Mouse (Mus musculus): ENCODE data around the gene Wdr24.
A peak's percentile ranks its signal among the peaks of the same experiment; 100 is the strongest.
"Not testable (repeated sequence)": the region's sequence is repeated elsewhere in the genome, so short reads cannot be mapped to it uniquely, and the experiment has no call there.

Gene Wdr24

DNA sequence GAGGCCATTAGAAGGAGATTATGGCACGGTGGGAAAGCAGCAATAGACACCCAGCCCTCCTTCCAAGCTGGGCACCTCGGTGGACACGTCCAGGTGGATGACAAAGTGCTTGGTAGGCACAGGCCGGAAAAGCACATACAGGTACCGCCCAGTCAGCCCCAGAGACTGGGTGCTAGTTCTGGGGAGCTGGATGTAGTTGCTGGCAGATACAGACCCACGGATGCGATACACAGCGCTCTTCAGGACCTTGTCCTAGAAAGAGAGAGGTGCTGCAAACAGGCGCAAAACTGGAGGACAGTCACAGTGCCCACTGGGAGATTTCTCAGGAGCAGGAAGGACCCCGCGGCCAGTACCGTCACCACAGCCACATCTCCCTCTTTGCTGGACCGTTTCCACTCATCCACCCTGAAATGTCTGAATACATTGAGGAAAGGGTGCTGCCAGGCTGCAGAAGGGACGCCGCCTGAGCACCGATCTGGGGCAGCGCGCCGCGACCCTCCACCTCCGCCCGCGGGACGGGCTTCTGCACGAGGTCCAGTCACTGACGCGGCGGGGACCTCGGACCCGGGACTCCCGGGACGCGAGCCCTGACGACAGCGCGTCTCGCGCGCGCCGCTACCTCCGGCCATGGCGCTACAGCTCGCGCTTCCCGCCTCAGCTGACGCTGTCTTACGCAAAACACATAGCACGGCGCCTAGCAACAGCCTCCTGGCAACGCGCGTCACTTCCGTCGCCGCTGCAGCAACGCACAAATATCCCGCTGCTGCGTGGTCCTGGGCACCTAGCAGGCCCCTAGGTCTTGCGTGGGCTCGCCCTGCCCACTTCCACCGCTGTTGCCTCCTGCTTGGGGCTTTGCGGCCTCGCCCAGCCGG, 37.6 kb downstream of the Wdr24 start, which contains the start of gene Wdr90:
TSS of gene Wdr90 (minus strand) at position 670 of the 872 bp plus-strand sequence.
- peak; percentile 87 for DNase-seq (ENCODE audit: low spot score)

- no peak for DNase-seq (ENCODE audit: low spot score)
These were observed 38.5 kb downstream of the Wdr24 start for GRCm38 (mm10) chr17:25861704-25862612.

- DNase-seq (ENCODE audit: low spot score), result no peak
These were observed 40.3 kb downstream of the Wdr24 start for GRCm38 (mm10) chr17:25863681-25864080.

- DNase-seq (ENCODE audit: low spot score), result no peak
These were observed 40.9 kb downstream of the Wdr24 start for GRCm38 (mm10) chr17:25864311-25864710.

DNA sequence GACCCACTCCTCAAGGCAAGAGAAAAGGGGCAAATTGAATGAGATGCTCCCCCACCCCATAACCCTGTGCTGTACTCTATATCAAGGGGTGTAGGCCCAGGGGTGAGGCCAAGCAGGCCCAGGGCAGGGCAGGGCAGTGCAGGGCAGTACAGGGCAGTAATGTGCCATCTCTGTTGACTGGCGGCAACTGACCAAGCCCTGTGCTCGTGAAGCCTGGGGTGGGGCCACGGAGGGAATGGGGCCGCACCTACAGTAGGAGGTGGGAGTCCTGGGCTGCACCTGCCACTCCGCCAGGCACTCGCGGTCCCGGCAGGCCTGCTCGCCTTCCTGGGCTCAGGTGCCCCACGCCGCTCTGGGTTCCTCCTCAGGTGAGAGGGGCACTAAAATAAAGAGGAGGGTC, 41.9 kb downstream of the Wdr24 start:
- DNase-seq (ENCODE audit: low spot score), result no peak

DNA sequence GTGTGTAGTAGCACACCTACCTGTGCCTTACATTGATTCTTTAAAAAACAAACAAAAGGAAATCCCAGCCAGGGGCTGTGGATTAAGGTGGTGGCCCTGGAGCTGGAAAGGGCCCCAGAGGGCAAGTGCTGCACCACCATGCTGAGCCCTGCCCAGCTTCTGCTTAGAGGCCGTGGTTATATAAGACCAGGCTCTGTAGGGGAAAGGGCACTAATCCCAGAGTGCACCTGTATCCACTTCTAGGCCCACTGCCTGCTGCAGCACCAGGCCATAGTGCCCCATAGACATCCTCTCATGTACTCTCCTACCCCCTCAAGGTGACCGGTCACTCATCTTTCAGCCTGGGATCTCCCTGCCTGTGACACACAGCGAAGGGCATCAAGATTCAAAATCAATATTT, 42.7 kb downstream of the Wdr24 start:
- DNase-seq (ENCODE audit: low spot score), result no peak

- no peak for DNase-seq (ENCODE audit: low spot score)
These were observed 44.0 kb downstream of the Wdr24 start for GRCm38 (mm10) chr17:25867509-25867835.

DNA sequence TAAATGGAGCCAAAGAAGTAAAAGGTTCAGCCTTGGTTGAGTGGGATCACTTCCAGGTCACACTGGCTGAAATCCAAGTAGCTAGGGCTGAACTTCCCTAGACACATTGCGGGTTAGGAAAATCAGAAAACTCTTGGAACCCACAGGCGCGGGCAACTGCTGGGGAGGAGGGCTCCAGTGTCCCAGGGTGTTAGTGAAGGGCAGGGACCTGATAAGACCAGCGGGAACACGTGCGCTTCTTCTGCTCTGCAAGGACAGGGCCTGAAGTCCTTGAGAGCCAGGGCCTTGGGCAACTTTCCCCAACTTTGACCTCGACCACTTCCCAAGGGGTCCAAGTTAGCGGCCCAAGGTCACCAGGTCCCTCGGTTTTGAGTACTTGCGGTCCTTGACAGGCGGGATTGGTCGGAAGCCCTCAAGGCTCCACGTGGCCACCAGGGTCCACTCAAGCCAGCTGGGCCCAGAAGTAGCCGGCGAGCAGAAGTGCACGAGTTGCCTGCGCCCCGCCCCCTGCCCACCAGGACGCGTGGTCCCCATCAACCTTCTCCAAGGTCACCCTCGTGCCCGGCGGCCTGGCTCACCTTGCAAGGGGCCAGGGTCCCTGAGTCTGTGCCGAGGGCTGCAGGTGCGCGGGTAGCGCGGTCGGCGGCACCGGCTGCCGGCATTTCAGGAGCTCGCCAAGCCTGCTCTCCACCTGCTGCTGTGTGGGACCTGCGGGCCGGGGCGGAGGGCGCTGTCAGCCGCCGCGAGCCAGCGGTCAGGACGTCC, 44.6 kb downstream of the Wdr24 start:
- DNase-seq (ENCODE audit: low spot score), result peak; percentile 37

- peak; percentile 65 for DNase-seq (ENCODE audit: low spot score)
These were observed 45.3 kb downstream of the Wdr24 start, which contains the start of gene Mcrip2 for GRCm38 (mm10) chr17:25868601-25869191. Gene Mcrip2, minus strand, starts transcription at chr17:25868764.

DNA sequence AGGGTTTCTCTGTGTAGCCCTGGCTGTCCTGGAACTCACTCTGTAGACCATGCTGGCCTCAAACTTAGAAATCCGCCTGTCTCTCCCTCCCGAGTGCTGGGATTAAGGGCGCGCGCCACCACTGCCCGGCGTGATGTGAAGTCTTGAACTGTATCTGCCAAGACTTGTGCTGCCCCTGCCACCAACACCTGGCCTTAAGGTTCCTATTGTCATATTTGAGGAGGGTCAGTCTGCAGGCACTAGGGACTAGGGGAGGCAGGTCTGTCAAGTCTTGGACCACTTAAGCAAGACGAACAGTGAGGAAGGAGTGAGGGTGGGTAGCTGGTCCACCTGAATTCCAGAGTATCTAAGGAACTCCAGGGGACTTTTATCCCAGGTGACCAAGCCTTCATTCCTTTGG, 46.1 kb downstream of the Wdr24 start:
- no peak for DNase-seq (ENCODE audit: low spot score)

- no peak for DNase-seq (ENCODE audit: low spot score)
These were observed 46.5 kb downstream of the Wdr24 start for GRCm38 (mm10) chr17:25869954-25870353.

DNA sequence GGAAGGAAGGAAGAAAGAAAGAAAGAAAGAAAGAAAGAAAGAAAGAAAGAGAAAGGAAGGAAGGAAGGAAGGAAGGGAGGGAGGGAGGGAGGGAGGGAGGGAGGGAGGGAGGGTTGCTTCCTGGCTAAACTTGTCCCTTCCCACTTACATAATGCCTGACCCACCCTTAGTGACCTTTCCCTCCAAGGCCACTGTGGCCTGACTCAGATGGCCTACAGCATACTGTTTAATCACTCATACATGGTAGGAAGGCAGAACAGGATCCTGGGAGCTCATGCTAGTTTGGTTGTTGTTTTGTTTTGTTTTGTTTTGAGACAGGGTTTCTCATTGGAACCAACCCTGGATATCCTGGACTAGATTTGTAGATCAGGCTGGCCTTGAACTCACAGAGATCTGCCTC, 48.1 kb downstream of the Wdr24 start:
- not testable (repeated sequence) for DNase-seq (ENCODE audit: low spot score)

DNA sequence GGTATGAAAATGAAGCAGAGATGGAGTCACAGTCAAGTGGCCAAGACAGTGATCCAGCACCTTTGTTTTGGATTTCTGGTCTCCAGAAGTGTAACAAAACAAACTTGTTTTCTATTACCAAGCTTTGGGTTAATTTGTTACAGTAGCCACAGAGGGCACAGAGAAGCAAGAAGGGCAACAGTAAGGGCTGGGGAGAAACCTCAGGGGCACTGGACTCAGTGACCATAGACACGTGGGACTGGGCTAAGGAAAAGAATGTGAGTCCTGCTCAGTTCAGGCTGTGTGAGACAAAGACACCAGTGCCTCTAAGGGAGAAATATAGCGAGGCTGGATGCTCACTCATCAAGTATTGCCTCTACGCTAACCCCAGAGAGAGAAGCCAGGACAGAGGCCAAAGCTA, 49.2 kb downstream of the Wdr24 start:
- DNase-seq (ENCODE audit: low spot score), result no peak

GRCm38 (mm10) chr17:25873405-25874147, 50.1 kb downstream of the Wdr24 start:
- DNase-seq (ENCODE audit: low spot score), result no peak

DNA sequence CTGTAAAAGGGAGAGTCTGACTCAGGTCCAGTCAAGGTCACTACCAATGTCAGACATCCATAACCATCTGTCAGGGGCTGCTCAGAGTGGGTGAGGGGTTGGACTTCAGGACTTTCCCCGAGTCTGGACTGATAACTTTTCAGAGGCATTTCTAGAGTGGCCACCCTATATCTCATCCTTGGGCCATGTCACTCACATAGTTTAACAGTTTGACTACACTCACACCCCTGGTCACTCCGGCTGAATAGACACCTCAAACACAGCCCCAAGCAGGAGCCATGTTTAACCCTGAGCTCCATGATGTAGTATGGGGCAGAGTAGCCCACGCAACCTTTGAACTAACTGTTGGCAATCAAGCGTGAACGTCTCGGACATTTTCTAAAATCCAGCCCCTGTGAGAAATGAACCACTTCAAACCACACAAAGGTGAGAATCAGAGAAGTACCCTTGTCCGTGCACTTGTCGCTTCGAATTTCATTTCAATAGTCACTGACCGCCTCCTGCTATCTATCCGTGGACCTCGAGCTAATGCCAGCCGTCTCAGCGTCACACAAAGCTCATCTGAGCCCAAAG, 50.8 kb downstream of the Wdr24 start:
- DNase-seq (ENCODE audit: low spot score), result no peak

DNA sequence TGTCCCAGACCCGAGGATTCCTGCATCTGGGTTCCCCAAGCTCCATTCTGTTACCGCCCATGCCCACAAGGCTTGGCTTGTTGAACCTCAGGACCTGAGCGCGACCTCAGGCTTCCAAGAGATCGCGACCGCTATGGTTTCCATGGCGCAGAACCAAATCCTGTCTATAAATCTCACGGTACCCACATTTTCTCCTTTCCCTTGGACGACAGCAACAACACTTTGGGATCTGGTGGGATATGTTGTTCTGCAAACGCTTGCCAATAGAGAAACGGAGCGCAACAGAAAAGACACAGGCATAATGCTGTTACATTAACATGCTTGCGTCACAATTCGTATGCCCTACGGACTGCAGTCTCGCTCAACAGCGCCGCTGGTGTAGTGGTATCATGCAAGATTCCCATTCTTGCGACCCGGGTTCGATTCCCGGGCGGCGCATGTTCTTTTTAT, 51.3 kb downstream of the Wdr24 start, which contains the start of gene Mettl26:
TSS of gene Mettl26 (plus strand) at position 354 of the 450 bp plus-strand sequence.
- peak; percentile 95 for DNase-seq (ENCODE audit: low spot score)

- DNase-seq (ENCODE audit: low spot score), result peak; percentile 79
These were observed 52.0 kb downstream of the Wdr24 start for GRCm38 (mm10) chr17:25875171-25876136.

DNA sequence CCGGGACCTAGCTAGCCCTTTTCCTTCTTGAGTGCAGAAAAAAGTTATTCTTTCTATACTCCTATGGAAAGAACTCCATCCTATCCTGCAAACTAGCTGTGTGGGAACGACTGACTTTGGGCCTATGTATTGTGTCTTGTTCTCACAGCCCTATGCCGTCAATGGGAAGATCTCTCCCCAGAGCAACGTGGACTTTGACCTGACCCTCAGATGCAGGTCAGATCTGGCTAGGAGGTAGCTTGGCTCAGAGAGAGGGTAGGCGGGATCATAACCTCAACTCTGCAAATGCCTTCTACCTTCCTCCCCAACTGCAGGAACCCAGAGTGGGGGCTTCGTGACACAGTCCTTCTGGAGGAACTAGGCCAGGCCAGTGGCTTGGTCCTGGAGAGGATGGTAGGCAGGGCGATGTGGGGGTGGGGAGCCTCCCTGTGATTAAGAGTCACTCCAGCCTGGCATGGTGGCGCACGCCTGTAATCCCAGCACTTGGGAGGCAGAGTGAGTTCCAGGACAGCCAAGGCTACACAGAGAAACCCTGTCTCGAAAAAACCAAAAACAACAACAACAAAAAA, 53.0 kb downstream of the Wdr24 start:
- no peak for DNase-seq (ENCODE audit: low spot score)

DNA sequence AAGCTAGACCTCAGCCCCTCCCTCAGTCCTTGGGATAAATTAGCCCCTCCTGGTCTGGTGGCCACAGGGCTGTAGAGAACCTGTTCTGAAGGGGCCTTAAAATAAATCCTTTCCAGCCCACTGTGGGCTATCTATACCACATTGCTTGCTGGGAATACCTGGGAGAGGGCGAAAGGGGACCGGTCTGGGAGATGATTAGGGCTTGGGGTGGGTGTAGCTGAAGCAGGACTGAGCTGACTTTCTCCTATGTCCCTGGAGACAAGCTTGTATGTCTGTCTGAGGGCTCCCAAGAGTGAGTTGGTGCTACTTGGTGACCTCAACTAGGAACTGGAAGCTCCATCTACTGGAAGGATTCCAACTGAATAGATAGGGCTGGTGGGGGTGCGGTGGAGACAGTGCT, 53.6 kb downstream of the Wdr24 start:
- no peak for DNase-seq (ENCODE audit: low spot score)

Measured in urinary bladder, postnatal 25 days (tissue).